Mouse (Mus musculus) lung, embryonic 14.5 days (tissue): ENCODE data around the gene Ppp6r3. TPM values are rescaled to one million over a fixed set of nuclear protein-coding genes. Genes with fewer than 3 reads are reported as not detected.

Experiments
- ATAC-seq: fragments of 200-750 bp; cut with Nextera tagmentation; 2 replicates; pipeline ENCODE4 v1.8.0; 2017; ENCODE audit warnings: mild to moderate bottlenecking, moderate TSS enrichment, moderate library complexity; ENCODE audit not compliant: insufficient read depth
- DNase-seq: peaks from one replicate; pipeline ENCODE4 v3.0.0-alpha.2; 2015
- H3K27ac ChIP-seq: fragments of 300-500 bp; sonication (generic); 2 replicates; pipeline ENCODE4 v1.5.1; 2014; ENCODE audit warnings: low read depth, mild to moderate bottlenecking, moderate library complexity
- H3K27me3 ChIP-seq: fragments of 300-500 bp; sonication (generic); 2 replicates; pipeline ENCODE4 v1.6.1; 2014; ENCODE audit warnings: low read length, control low read depth; ENCODE audit not compliant: insufficient read depth
- H3K36me3 ChIP-seq: fragments of 300-500 bp; sonication (generic); 2 replicates; pipeline ENCODE4 v1.6.1; 2014; ENCODE audit warnings: control low read depth; ENCODE audit not compliant: insufficient read depth
- H3K4me1 ChIP-seq: fragments of 300-500 bp; sonication (generic); 2 replicates; pipeline ENCODE4 v1.6.1; 2014; ENCODE audit warnings: antibody characterized with exemption, control low read depth; ENCODE audit not compliant: insufficient read depth
- H3K4me2 ChIP-seq: fragments of 300-500 bp; sonication (generic); 2 replicates; pipeline ENCODE4 v1.6.1; 2014; ENCODE audit warnings: mild to moderate bottlenecking
- H3K4me3 ChIP-seq: fragments of 300-500 bp; sonication (generic); 2 replicates; pipeline ENCODE4 v1.5.1; 2014; ENCODE audit warnings: low read depth, low read length
- H3K9ac ChIP-seq: fragments of 300-500 bp; sonication (generic); 2 replicates; pipeline ENCODE4 v1.6.1; 2014
- H3K9me3 ChIP-seq: fragments of 300-500 bp; sonication (generic); 2 replicates; pipeline ENCODE4 v1.6.1; 2016; ENCODE audit warnings: low read depth, low read length, control low read depth
- CTCF ChIP-seq: IDR thresholded peaks from 2 replicates; pipeline ENCODE4 v1.5.1; 2016; ENCODE audit warnings: antibody characterized with exemption, low read depth
- WGBS: fragments of 180-500 bp; shearing (Covaris S2); extraction: QIAGEN DNeasy Blood & Tissue Kit; methylation state at CpG from one replicate; pipeline ENCODE4 v1.1.7; 2014; 5-methylcytosine and 5-hydroxymethylcytosine counted together
- polyA plus RNA-seq: library from polyadenylated mRNA; unstranded; fragments of >200 nt; fragmentation: Nextera tagmentation; extraction: Ambion mirVana; gene quantifications from 2 replicates; pipeline ENCODE4 v1.2.1, GENCODE M21; 2014

Ppp6r3 gene
- polyA plus RNA-seq, 1 experiment from 2014 or later: 74.6 TPM

DNA sequence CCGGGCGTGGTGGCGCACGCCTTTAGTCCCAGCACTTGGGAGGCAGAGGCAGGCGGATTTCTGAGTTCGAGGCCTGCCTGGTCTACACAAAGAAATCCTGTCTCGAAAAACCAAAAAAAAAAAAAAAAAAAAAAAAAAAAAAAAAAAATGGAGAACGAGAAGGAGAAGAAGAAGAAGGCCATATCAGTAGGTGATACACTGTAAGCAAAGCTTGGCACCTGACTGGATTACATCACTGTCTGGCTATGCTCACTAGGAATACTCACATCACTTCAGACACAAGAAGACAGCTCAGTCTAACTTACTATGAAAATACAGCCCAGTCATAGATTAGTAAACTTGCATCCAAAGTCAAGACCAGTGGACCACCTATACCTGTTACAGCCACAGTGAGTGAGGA, 20.8 kb downstream of the Ppp6r3 start:
- Histone ChIP-seq H3K27ac (no peak overlapping the region), H3K4me2 (no peak overlapping the region), H3K4me3 (no peak overlapping the region), H3K4me1 (0 out of 2 replicates have a peak, but pooled peaks cover 3% of the 10 kb centered on the region), H3K9ac (no peak overlapping the region), H3K9me3 (no peaks in the 10 kb centered on the region), H3K36me3 (no peaks in the 10 kb centered on the region), H3K27me3 (no peaks in the 10 kb centered on the region)
- no peak for DNase-seq
- ATAC-seq: no peak
- TF ChIP-seq CTCF: no peak
- WGBS: 88% methylated on average over 8 of the region's 8 CpGs

DNA sequence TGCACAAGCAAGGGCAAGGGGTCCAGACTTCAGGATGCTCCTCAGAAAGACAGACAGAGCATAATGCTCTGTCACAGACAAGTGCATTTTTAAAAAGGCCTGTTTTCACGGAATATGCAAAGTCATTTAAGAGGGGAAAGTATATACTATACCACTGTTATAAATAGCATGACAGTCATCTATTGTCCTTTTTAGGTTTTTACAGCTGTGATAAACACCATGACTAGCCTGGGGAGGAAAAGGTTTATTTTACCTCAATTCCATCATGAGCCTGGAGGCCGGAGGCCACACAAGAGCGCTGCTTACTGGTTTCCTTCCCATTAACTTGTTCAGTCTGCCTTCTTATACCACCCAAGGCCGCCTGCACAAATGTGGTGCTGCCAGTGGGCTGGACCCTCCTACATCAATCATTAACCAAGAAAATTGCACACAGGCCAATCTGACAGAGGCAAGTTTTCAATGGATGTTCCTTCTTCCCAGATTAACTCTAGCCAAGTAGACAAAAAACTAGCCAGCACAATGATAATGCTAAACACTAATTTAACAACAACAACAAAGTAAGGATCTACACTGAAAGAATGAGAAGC, 23.9 kb downstream of the Ppp6r3 start:
- Histone ChIP-seq H3K36me3 (peaks cover 6% of the 10 kb centered on the region; the same call in 1 of the 2 replicates), H3K4me3 (no peak overlapping the region), H3K9ac (no peak overlapping the region), H3K4me1 (0 out of 2 replicates have a peak, but pooled peaks cover 3% of the 10 kb centered on the region), H3K9me3 (no peaks in the 10 kb centered on the region), H3K27me3 (no peaks in the 10 kb centered on the region), H3K27ac (no peak overlapping the region), H3K4me2 (no peak overlapping the region)
- DNase-seq (no peak), ATAC-seq (no peak)
- WGBS: 62% methylated on average over 4 of the region's 4 CpGs
- no peak for TF ChIP-seq CTCF

DNA sequence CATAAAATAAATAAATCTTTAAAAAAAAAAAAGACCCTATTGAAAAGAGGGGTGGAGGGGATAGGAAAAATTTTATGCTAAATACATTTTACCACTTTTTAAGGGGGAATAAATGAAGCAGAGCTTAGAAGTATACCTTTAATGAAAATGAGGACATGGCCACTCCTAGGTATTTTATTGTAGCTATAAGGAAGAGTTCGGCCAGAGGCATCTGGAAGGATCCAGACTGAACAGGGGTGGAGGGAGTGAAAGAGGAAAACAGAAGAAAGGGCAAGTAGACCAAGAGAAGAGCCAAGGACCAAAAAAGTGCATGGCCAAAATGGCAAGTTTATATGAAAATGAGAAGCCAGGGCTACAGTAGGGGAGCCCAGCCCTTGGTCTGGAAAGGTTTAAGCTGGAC, 25.4 kb downstream of the Ppp6r3 start:
- no peak overlapping the region for H3K4me2 ChIP-seq
- 90% methylated on average over 1 of the region's 1 CpGs for WGBS
- H3K36me3 ChIP-seq: peaks cover 12% of the 10 kb centered on the region; the same call in 1 of the 2 replicates
- H3K9ac ChIP-seq: no peak overlapping the region
- no peak for ATAC-seq
- no peak overlapping the region for H3K4me3 ChIP-seq
- H3K27me3 ChIP-seq: no peaks in the 10 kb centered on the region
- H3K9me3 ChIP-seq: no peaks in the 10 kb centered on the region
- H3K27ac ChIP-seq: no peak overlapping the region
- H3K4me1 ChIP-seq: 0 out of 2 replicates have a peak, but pooled peaks cover 3% of the 10 kb centered on the region
- TF ChIP-seq CTCF: no peak
- DNase-seq: no peak

DNA sequence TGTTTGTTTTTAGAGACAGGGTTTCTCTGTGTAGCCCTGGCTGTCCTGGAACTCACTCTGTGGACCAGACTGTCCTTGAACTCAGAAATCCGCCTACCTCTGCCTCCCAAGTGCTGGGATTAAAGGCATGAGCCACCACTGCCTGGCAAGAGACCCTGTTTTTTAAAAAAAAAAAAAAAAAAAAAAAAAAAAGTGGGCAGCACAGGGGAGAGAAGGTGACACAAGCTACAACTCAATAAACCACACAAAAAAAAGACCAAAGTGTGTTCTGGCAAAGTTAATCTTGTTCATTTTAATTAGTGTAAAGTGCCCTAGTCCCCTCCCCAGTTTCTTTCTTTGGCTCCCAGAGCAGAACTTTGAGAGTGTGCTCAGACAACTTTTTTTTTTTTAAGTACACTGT, 26.3 kb downstream of the Ppp6r3 start:
- no peaks in the 10 kb centered on the region for H3K27me3 ChIP-seq
- peaks cover 12% of the 10 kb centered on the region; the same call in 1 of the 2 replicates for H3K36me3 ChIP-seq
- no peak for ATAC-seq
- no peak overlapping the region for H3K4me3 ChIP-seq
- H3K27ac ChIP-seq: no peak overlapping the region
- 68% methylated on average over 1 of the region's 1 CpGs for WGBS
- H3K9me3 ChIP-seq: no peaks in the 10 kb centered on the region
- H3K4me1 ChIP-seq: 0 out of 2 replicates have a peak, but pooled peaks cover 3% of the 10 kb centered on the region
- no peak overlapping the region for H3K9ac ChIP-seq
- no peak for TF ChIP-seq CTCF
- no peak for DNase-seq
- H3K4me2 ChIP-seq: no peak overlapping the region

DNA sequence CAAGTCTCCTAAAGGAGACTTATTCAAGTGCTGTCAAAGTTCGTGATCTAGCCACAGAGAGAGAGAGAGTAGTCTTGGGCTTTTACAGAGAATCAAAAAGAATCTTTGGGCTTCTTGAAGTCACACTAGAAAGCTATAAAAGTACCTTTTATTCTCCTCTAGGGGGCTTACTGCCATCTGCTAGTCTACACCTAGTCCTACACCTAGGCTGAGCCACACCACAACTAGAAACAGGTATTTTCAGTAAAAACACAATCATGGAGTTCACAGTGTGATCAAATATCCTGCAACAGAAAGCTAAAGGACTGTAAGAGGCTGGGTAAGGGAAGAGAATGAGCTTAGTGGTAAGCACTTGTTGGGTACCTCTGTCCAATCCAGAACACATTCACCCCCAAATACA, 27.2 kb downstream of the Ppp6r3 start:
- no peak overlapping the region for H3K4me3 ChIP-seq
- no peak overlapping the region for H3K27ac ChIP-seq
- no peak overlapping the region for H3K9ac ChIP-seq
- H3K27me3 ChIP-seq: no peaks in the 10 kb centered on the region
- no peak for ATAC-seq
- WGBS: 96% methylated on average over 1 of the region's 1 CpGs
- H3K4me2 ChIP-seq: no peak overlapping the region
- TF ChIP-seq CTCF: no peak
- no peak for DNase-seq
- no peaks in the 10 kb centered on the region for H3K9me3 ChIP-seq
- H3K4me1 ChIP-seq: 0 out of 2 replicates have a peak, but pooled peaks cover 3% of the 10 kb centered on the region
- H3K36me3 ChIP-seq: peaks cover 17% of the 10 kb centered on the region; the same call in 1 of the 2 replicates

DNA sequence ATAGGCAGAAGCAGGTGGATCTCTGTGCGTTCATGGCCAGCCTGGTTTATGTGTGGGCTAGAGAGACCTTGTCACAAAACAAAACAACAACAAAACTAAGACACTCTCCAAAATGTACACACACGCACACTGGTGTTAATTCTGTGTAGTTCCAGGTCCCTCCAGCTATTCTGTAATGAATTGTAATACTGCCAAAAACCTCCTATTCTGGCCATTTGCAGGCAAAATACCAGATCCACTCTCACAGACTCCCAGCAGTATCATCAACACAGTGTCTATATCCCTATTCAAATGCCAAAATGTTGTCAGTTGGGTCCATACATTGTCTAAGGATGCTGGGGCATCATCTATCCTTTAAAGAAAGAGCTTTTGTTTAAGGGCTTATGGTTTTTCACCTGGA, 30.6 kb downstream of the Ppp6r3 start:
- no peak for TF ChIP-seq CTCF
- 88% methylated on average over 2 of the region's 2 CpGs for WGBS
- ATAC-seq (no peak), DNase-seq (no peak)
- Histone ChIP-seq H3K4me3 (no peak overlapping the region), H3K27me3 (no peaks in the 10 kb centered on the region), H3K9ac (no peak overlapping the region), H3K9me3 (no peaks in the 10 kb centered on the region), H3K27ac (no peak overlapping the region), H3K4me1 (no peaks in the 10 kb centered on the region), H3K4me2 (no peak overlapping the region), H3K36me3 (peaks cover 36% of the 10 kb centered on the region; the same call in 1 of the 2 replicates)

DNA sequence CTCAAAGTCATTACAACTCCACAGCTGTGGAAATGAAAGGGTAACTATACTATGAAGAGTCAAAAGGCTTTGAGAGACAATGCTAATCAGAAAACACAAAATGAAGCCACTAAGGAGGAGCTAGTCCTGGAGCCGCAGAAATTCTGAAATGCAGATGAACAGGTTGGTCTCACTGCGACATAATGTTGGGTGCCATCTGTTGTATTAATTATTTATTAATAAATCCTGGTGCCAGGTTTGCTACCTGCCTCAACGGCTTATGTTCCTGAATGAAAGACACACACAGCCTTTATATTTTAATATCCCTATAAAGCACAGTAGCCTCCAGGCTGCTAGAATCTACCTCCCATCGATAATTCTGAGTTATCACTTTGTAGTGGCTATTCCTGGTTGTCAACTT, 33.0 kb downstream of the Ppp6r3 start:
- Histone ChIP-seq H3K4me1 (no peaks in the 10 kb centered on the region), H3K4me3 (no peak overlapping the region), H3K36me3 (peaks cover 39% of the 10 kb centered on the region; the same call in 1 of the 2 replicates), H3K27ac (no peak overlapping the region), H3K9ac (no peak overlapping the region), H3K27me3 (no peaks in the 10 kb centered on the region), H3K9me3 (no peaks in the 10 kb centered on the region), H3K4me2 (no peak overlapping the region)
- ATAC-seq (no peak), DNase-seq (no peak)
- 97% methylated on average over 4 of the region's 4 CpGs for WGBS
- TF ChIP-seq CTCF: no peak

DNA sequence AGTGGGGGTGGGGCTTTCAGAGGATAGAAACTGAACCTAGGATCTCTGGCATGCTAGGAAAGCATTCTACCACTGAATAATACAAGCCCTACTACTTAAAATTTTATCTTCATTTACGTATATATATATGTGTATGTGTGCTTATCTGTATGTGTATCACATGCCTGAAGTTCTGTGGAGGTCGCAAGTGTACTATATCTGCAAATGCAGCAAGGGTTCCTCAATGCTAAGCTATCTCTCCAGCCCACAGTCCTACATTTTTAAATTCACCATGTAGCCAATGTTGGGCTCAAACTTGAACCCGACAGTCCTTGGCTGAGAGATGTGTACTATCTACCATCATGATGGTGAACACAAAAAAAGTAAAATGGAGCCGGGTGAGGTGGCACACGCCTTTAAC, 34.6 kb downstream of the Ppp6r3 start:
- no peak for DNase-seq
- Histone ChIP-seq H3K4me1 (no peaks in the 10 kb centered on the region), H3K4me2 (no peak overlapping the region), H3K27me3 (no peaks in the 10 kb centered on the region), H3K9me3 (no peaks in the 10 kb centered on the region), H3K36me3 (peaks cover 41% of the 10 kb centered on the region; the same call in 1 of the 2 replicates), H3K4me3 (no peak overlapping the region), H3K27ac (no peak overlapping the region), H3K9ac (no peak overlapping the region)
- no peak for TF ChIP-seq CTCF
- 92% methylated on average over 5 of the region's 5 CpGs for WGBS
- no peak for ATAC-seq
